Mouse (Mus musculus) lung, embryonic 15.5 days (tissue): ENCODE results near the gene Mtmr12. TPM values are rescaled to one million over a fixed set of nuclear protein-coding genes. Genes with fewer than 3 reads are reported as not detected.

Experiments
- ATAC-seq: fragments of 200-750 bp; cut with Nextera tagmentation; 2 replicates; pipeline ENCODE4 v1.8.0; 2017; ENCODE audit warnings: moderate number of reproducible peaks, borderline replicate concordance; ENCODE audit not compliant: low FRiP score, low TSS enrichment; ENCODE audit errors: extremely low read depth
- H3K27ac ChIP-seq: fragments of 300-500 bp; sonication (generic); 2 replicates; pipeline ENCODE4 v1.5.1; 2015; ENCODE audit warnings: moderate library complexity, mild to moderate bottlenecking, inconsistent platforms
- H3K27me3 ChIP-seq: fragments of 300-500 bp; sonication (generic); 2 replicates; pipeline ENCODE4 v1.6.1; 2015; ENCODE audit warnings: inconsistent platforms
- H3K36me3 ChIP-seq: fragments of 300-500 bp; sonication (generic); 2 replicates; pipeline ENCODE4 v1.6.1; 2015; ENCODE audit warnings: inconsistent platforms
- H3K4me1 ChIP-seq: fragments of 300-500 bp; sonication (generic); 2 replicates; pipeline ENCODE4 v1.6.1; 2015; ENCODE audit warnings: inconsistent platforms
- H3K4me2 ChIP-seq: fragments of 300-500 bp; sonication (generic); 2 replicates; pipeline ENCODE4 v1.6.1; 2015; ENCODE audit warnings: inconsistent platforms, mild to moderate bottlenecking, moderate library complexity
- H3K4me3 ChIP-seq: fragments of 300-500 bp; sonication (generic); 2 replicates; pipeline ENCODE4 v1.5.1; 2015; ENCODE audit warnings: mild to moderate bottlenecking, inconsistent platforms
- H3K9ac ChIP-seq: fragments of 300-500 bp; sonication (generic); 2 replicates; pipeline ENCODE4 v1.6.1; 2015; ENCODE audit warnings: inconsistent platforms
- H3K9me3 ChIP-seq: fragments of 300-500 bp; sonication (generic); 2 replicates; pipeline ENCODE4 v1.6.1; 2016; ENCODE audit warnings: inconsistent platforms
- WGBS: fragments of 180-500 bp; shearing (Covaris S2); methylation state at CpG from one replicate; pipeline ENCODE4 v1.1.7; 2015; 5-methylcytosine and 5-hydroxymethylcytosine counted together
- polyA plus RNA-seq: library from polyadenylated mRNA; unstranded; fragments of >200 nt; fragmentation: Nextera tagmentation; extraction: Ambion mirVana; gene quantifications from 2 replicates; pipeline ENCODE4 v1.2.1, GENCODE M21; 2015

The Mtmr12 gene
- polyA plus RNA-seq, 1 experiment from 2014 or later = 19.1 TPM

GRCm38 (mm10) chr15:12298231-12298737 is 93.5 kb downstream of the Mtmr12 start:
- WGBS = 77% methylated on average over 7 of the region's 7 CpGs
- no peak overlapping the region for H3K9ac ChIP-seq
- no peak overlapping the region for H3K4me3 ChIP-seq
- H3K27ac ChIP-seq = no peak overlapping the region
- no peaks in the 10 kb centered on the region for H3K4me1 ChIP-seq
- H3K9me3 ChIP-seq = no peaks in the 10 kb centered on the region
- no peaks in the 10 kb centered on the region for H3K27me3 ChIP-seq
- ATAC-seq = no peak
- no peak overlapping the region for H3K4me2 ChIP-seq
- H3K36me3 ChIP-seq = no peaks in the 10 kb centered on the region

GRCm38 (mm10) chr15:12301771-12302170 is 96.9 kb downstream of the Mtmr12 start:
- no peaks in the 10 kb centered on the region for H3K4me1 ChIP-seq
- H3K9ac ChIP-seq = no peak overlapping the region
- no peaks in the 10 kb centered on the region for H3K36me3 ChIP-seq
- no peak overlapping the region for H3K4me2 ChIP-seq
- no peak overlapping the region for H3K27ac ChIP-seq
- WGBS = 66% methylated on average over 5 of the region's 6 CpGs
- no peaks in the 10 kb centered on the region for H3K9me3 ChIP-seq
- H3K4me3 ChIP-seq = no peak overlapping the region
- no peaks in the 10 kb centered on the region for H3K27me3 ChIP-seq
- ATAC-seq = no peak

- Histone ChIP-seq H3K4me2 (no peak overlapping the region), H3K27ac (no peak overlapping the region), H3K36me3 (no peaks in the 10 kb centered on the region), H3K4me3 (no peak overlapping the region), H3K4me1 (no peaks in the 10 kb centered on the region), H3K9me3 (no peaks in the 10 kb centered on the region), H3K9ac (no peak overlapping the region), H3K27me3 (no peaks in the 10 kb centered on the region)
- 25% methylated on average over 8 of the region's 8 CpGs for WGBS
- no peak for ATAC-seq
Measured at GRCm38 (mm10) chr15:12306188-12307071, 101.6 kb downstream of the Mtmr12 start.

- Histone ChIP-seq H3K4me1 (no peaks in the 10 kb centered on the region), H3K36me3 (no peaks in the 10 kb centered on the region), H3K27me3 (no peaks in the 10 kb centered on the region), H3K9me3 (no peaks in the 10 kb centered on the region), H3K27ac (no peak overlapping the region), H3K4me3 (no peak overlapping the region), H3K9ac (no peak overlapping the region), H3K4me2 (no peak overlapping the region)
- 59% methylated on average over 4 of the region's 4 CpGs for WGBS
- no peak for ATAC-seq
Measured at GRCm38 (mm10) chr15:12307114-12307513, 102.3 kb downstream of the Mtmr12 start.

- Histone ChIP-seq H3K27me3 (no peaks in the 10 kb centered on the region), H3K4me2 (no peak overlapping the region), H3K4me3 (no peak overlapping the region), H3K27ac (no peak overlapping the region), H3K36me3 (no peaks in the 10 kb centered on the region), H3K4me1 (no peaks in the 10 kb centered on the region), H3K9me3 (no peaks in the 10 kb centered on the region), H3K9ac (no peak overlapping the region)
- no peak for ATAC-seq
- WGBS = 90% methylated on average over 5 of the region's 5 CpGs
Measured at GRCm38 (mm10) chr15:12308539-12308938, 103.7 kb downstream of the Mtmr12 start.

GRCm38 (mm10) chr15:12310676-12311075 is 105.8 kb downstream of the Mtmr12 start:
- WGBS = 70% methylated on average over 4 of the region's 4 CpGs

GRCm38 (mm10) chr15:12311465-12311864 is 106.6 kb downstream of the Mtmr12 start:
- Histone ChIP-seq H3K36me3 (no peaks in the 10 kb centered on the region), H3K27ac (no peak overlapping the region), H3K4me2 (no peak overlapping the region), H3K4me1 (no peaks in the 10 kb centered on the region), H3K27me3 (no peaks in the 10 kb centered on the region), H3K9ac (no peak overlapping the region), H3K9me3 (no peaks in the 10 kb centered on the region), H3K4me3 (no peak overlapping the region)
- no peak for ATAC-seq
- 75% methylated on average over 7 of the region's 7 CpGs for WGBS

More at GRCm38 (mm10) chr15:12310676-12311075, 105.8 kb downstream of the Mtmr12 start:
- H3K4me2 ChIP-seq = no peak overlapping the region
- no peak overlapping the region for H3K27ac ChIP-seq
- ATAC-seq = no peak
- no peak overlapping the region for H3K4me3 ChIP-seq
- H3K9me3 ChIP-seq = no peaks in the 10 kb centered on the region
- no peaks in the 10 kb centered on the region for H3K27me3 ChIP-seq
- H3K36me3 ChIP-seq = no peaks in the 10 kb centered on the region
- H3K4me1 ChIP-seq = no peaks in the 10 kb centered on the region
- no peak overlapping the region for H3K9ac ChIP-seq

- no peak for ATAC-seq
- 4% methylated on average over 1 of the region's 1 CpGs for WGBS
- no peak overlapping the region for H3K9ac ChIP-seq
Measured at GRCm38 (mm10) chr15:12313255-12313654, 108.4 kb downstream of the Mtmr12 start.

GRCm38 (mm10) chr15:12314584-12314983 is 109.8 kb downstream of the Mtmr12 start:
- Histone ChIP-seq H3K36me3 (no peaks in the 10 kb centered on the region), H3K4me1 (no peaks in the 10 kb centered on the region), H3K9ac (no peak overlapping the region), H3K27me3 (no peaks in the 10 kb centered on the region), H3K4me3 (no peak overlapping the region), H3K4me2 (no peak overlapping the region), H3K27ac (no peak overlapping the region), H3K9me3 (no peaks in the 10 kb centered on the region)
- 64% methylated on average over 5 of the region's 5 CpGs for WGBS
- ATAC-seq = no peak

More at GRCm38 (mm10) chr15:12313255-12313654, 108.4 kb downstream of the Mtmr12 start:
- Histone ChIP-seq H3K9me3 (no peaks in the 10 kb centered on the region), H3K4me3 (no peak overlapping the region), H3K4me1 (no peaks in the 10 kb centered on the region), H3K27me3 (no peaks in the 10 kb centered on the region), H3K4me2 (no peak overlapping the region), H3K36me3 (no peaks in the 10 kb centered on the region), H3K27ac (no peak overlapping the region)

- Histone ChIP-seq H3K4me3 (no peak overlapping the region), H3K9me3 (no peaks in the 10 kb centered on the region), H3K27ac (no peak overlapping the region), H3K36me3 (no peaks in the 10 kb centered on the region), H3K4me2 (no peak overlapping the region), H3K9ac (no peak overlapping the region), H3K4me1 (no peaks in the 10 kb centered on the region), H3K27me3 (peaks cover 4% of the 10 kb centered on the region; the same call in 1 of the 2 replicates)
- ATAC-seq = no peak
- 50% methylated on average over 2 of the region's 2 CpGs for WGBS
Measured at GRCm38 (mm10) chr15:12315996-12316395, 111.2 kb downstream of the Mtmr12 start.

GRCm38 (mm10) chr15:12317290-12317689 is 112.5 kb downstream of the Mtmr12 start:
- H3K9ac ChIP-seq = no peak overlapping the region
- H3K27me3 ChIP-seq = peaks cover 4% of the 10 kb centered on the region; the same call in 1 of the 2 replicates
- no peaks in the 10 kb centered on the region for H3K4me1 ChIP-seq
- H3K9me3 ChIP-seq = no peaks in the 10 kb centered on the region
- ATAC-seq = no peak
- H3K4me3 ChIP-seq = no peak overlapping the region
- WGBS = 65% methylated on average over 5 of the region's 5 CpGs
- H3K36me3 ChIP-seq = no peaks in the 10 kb centered on the region
- H3K27ac ChIP-seq = no peak overlapping the region
- no peak overlapping the region for H3K4me2 ChIP-seq

GRCm38 (mm10) chr15:12318451-12318850 is 113.6 kb downstream of the Mtmr12 start:
- Histone ChIP-seq H3K9me3 (no peaks in the 10 kb centered on the region), H3K27ac (no peak overlapping the region), H3K27me3 (peaks cover 4% of the 10 kb centered on the region; the same call in 1 of the 2 replicates), H3K4me1 (0 out of 2 replicates have a peak, but pooled peaks cover 6% of the 10 kb centered on the region), H3K9ac (no peak overlapping the region), H3K4me2 (no peak overlapping the region), H3K4me3 (no peak overlapping the region), H3K36me3 (no peaks in the 10 kb centered on the region)
- no peak for ATAC-seq
- 78% methylated on average over 8 of the region's 8 CpGs for WGBS
